Mouse (Mus musculus) thymus, adult 2 months (tissue): ENCODE data around the gene Wbp1l. TPM values are rescaled to one million over a fixed set of nuclear protein-coding genes. Genes with fewer than 3 reads are reported as not detected.

Experiments used
- DNase-seq: peaks from one replicate; pipeline ENCODE4 v3.0.0; 2021
- H3K27ac ChIP-seq: fragments of 200-500 bp; 2 replicates; pipeline ENCODE4 v1.5.1; 2012; ENCODE audit warnings: low read length, control low read depth; ENCODE audit not compliant: control insufficient read depth, insufficient read depth
- H3K27me3 ChIP-seq: fragments of 200-500 bp; 2 replicates; pipeline ENCODE4 v1.6.1; 2012; ENCODE audit warnings: mild to moderate bottlenecking, low read length, moderate library complexity, mixed read lengths; ENCODE audit not compliant: control insufficient read depth, insufficient read depth
- H3K36me3 ChIP-seq: fragments of 200-500 bp; 2 replicates; pipeline ENCODE4 v1.6.1; 2012; ENCODE audit warnings: mild to moderate bottlenecking, low read length, moderate library complexity; ENCODE audit not compliant: control insufficient read depth, insufficient read depth
- H3K4me1 ChIP-seq: fragments of 200-500 bp; replicated peaks from 2 replicates; pipeline ENCODE4 v1.6.1; 2012; ENCODE audit warnings: low read length; ENCODE audit not compliant: control insufficient read depth, insufficient read depth
- H3K4me3 ChIP-seq: fragments of 200-500 bp; 2 replicates; pipeline ENCODE4 v1.5.1; 2012; ENCODE audit warnings: mild to moderate bottlenecking, low read length, control low read depth, moderate library complexity; ENCODE audit not compliant: control insufficient read depth, insufficient read depth
- CTCF ChIP-seq: fragments of 200-500 bp; IDR thresholded peaks from 2 replicates; pipeline ENCODE4 v1.5.1; 2012; ENCODE audit warnings: mild to moderate bottlenecking, control low read depth, low read length, moderate library complexity, borderline replicate concordance; ENCODE audit not compliant: control insufficient read depth, poor library complexity, insufficient read depth; ENCODE audit errors: extremely low read depth
- POLR2A ChIP-seq: fragments of 200-500 bp; IDR thresholded peaks from 2 replicates; pipeline ENCODE4 v1.6.1; 2012; ENCODE audit warnings: mild to moderate bottlenecking, low read length, control low read depth, moderate library complexity; ENCODE audit not compliant: control insufficient read depth, poor library complexity, insufficient read depth; ENCODE audit errors: extremely low read depth
- WGBS: fragments of 180-500 bp; shearing (Covaris S2); methylation state at CpG from one replicate; pipeline ENCODE4 v1.1.7; 2018; 5-methylcytosine and 5-hydroxymethylcytosine counted together
- polyA plus RNA-seq: library from polyadenylated mRNA; depleted of rRNA; stranded (reverse); fragments of >200 nt; gene quantifications from 2 replicates; pipeline ENCODE4 v1.2.3, GENCODE M21; 2012

Gene Wbp1l
- polyA plus RNA-seq, 1 experiment = 77.0 TPM

DNA sequence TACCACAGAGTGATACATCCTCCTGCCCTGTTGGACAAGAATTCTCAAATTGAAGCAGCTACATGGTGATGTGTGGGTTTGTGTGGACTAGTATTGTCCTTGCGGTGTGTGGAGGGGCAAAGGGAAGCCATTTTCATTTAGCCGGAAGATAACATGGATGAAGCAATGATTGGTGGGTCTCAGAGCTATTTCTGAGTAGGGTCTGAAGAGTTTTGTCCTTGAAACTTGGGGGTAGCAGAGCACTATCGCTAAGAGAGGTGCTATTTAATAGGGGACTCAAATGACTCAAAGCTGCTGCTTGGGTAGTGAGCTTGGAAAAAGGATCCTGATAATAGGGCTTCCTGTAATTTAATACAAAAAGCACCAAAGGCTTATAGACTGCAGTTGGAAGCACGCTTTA is 697 bp upstream of the Wbp1l start:
- no peak for TF ChIP-seq CTCF
- TF ChIP-seq POLR2A = no peak
- Histone ChIP-seq H3K27ac (no peak overlapping the region), H3K27me3 (no peaks in the 10 kb centered on the region), H3K4me3 (no peak overlapping the region), H3K36me3 (no peaks in the 10 kb centered on the region), H3K4me1 (peaks cover 11% of the 10 kb centered on the region)
- DNase-seq = no peak
- WGBS = 96% methylated on average over 4 of the region's 4 CpGs

DNA sequence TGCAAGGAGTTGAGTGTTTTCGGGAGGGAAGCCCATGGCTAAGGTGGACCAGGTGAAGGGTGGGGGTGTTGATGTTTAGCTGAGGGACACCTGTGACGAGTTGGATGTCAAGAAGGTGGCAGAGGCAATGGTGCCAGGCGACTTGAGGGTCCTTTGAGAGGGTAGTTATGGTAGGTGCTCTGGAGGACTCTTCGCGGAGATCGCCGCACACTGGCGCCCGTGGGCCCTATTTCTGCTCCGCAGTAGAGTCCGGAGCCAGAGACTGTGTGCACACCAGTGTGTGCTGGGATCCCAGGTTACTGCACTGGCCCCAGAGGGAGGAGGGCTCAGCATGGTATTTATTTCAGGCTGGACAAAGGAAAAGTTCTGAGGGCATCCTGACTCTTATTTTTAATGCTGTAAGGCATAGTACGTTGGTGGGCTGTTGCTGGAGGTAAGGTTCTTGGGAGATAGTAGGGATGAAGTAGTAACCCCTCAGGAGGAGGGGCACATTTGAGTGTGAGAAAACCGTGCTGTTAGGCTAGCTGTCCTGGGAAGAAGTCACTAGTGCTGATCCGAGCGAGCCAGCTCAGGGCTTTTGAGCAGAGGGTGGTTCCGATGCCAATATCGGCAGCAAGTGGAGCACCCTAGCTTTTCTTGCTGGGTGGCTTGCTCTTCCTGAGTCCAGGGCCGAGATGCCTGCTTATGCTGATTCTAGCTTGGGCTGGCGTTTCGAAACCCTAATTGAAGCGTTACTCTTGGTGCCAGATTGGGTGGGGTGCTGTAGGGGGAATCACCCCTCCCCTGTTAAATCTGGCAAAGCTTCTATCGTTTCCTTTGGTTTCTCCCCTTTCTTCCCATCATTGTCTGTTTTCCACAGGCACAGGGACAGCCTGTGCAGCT is 732 bp downstream of the Wbp1l start:
- H3K4me1 ChIP-seq = peaks cover 11% of the 10 kb centered on the region
- no peaks in the 10 kb centered on the region for H3K36me3 ChIP-seq
- no peaks in the 10 kb centered on the region for H3K27me3 ChIP-seq
- 6% methylated on average over 22 of the region's 22 CpGs for WGBS
- H3K27ac ChIP-seq = peak overlapping the region; percentile 27; the same call in 1 of the 2 replicates
- peak overlapping the region; percentile 67 for H3K4me3 ChIP-seq
- TF ChIP-seq CTCF (no peak), POLR2A (no peak)
- DNase-seq = no peak

- no peaks in the 10 kb centered on the region for H3K36me3 ChIP-seq
- DNase-seq = no peak
- peaks cover 11% of the 10 kb centered on the region for H3K4me1 ChIP-seq
- H3K27me3 ChIP-seq = no peaks in the 10 kb centered on the region
- 77% methylated on average over 4 of the region's 4 CpGs for WGBS
- no peak overlapping the region for H3K27ac ChIP-seq
- H3K4me3 ChIP-seq = no peak overlapping the region
- TF ChIP-seq POLR2A (no peak), CTCF (no peak)
Measured at GRCm38 (mm10) chr19:46600371-46600770, 1.5 kb downstream of the Wbp1l start.

DNA sequence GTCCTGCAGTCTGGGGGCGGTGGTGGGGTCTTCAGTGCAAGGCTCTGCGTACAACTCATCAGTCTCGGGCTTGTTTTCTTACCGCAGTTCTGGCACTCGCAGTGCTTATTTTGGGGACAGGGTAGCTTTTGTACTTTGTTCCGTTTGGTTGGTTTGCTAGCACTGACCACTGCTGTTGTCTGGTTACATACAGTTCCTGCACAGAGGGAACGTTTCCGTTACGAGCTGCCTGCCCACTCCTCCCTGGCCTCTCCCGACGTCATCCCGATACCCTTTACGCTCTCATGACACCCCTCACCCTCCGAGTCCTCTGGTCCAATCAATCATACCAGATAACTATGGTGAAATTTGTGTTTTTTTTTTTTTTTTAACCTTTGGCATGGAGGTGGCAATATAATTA is 2.6 kb downstream of the Wbp1l start:
- no peak for DNase-seq
- Histone ChIP-seq H3K4me1 (peaks cover 16% of the 10 kb centered on the region), H3K4me3 (no peak overlapping the region), H3K36me3 (no peaks in the 10 kb centered on the region), H3K27me3 (no peaks in the 10 kb centered on the region), H3K27ac (no peak overlapping the region)
- WGBS = 88% methylated on average over 14 of the region's 14 CpGs
- TF ChIP-seq POLR2A (no peak), CTCF (no peak)

DNA sequence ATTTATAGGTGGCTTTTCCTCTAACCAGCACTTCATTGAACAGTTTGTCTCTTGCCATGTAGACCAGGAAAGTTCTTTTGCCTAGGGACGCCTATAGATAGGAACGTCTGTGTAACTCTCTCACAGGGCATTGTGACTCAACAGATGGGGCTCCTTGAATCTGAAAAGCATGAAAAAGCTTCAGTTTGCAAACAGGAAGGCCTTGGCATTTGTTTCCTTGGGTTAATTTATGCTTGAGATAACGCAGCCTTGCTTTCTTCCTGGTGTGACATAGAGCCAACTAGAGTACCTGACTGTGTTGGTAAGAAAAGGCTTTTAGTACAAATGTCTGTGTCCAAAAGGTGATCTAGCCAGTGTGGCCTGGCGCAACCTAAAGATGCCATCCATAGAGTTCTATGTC is 3.5 kb downstream of the Wbp1l start:
- DNase-seq = no peak
- no peak overlapping the region for H3K27ac ChIP-seq
- H3K36me3 ChIP-seq = no peaks in the 10 kb centered on the region
- no peak overlapping the region for H3K4me3 ChIP-seq
- TF ChIP-seq CTCF (no peak), POLR2A (no peak)
- WGBS = 81% methylated on average over 4 of the region's 4 CpGs
- H3K27me3 ChIP-seq = no peaks in the 10 kb centered on the region
- H3K4me1 ChIP-seq = peaks cover 25% of the 10 kb centered on the region

DNA sequence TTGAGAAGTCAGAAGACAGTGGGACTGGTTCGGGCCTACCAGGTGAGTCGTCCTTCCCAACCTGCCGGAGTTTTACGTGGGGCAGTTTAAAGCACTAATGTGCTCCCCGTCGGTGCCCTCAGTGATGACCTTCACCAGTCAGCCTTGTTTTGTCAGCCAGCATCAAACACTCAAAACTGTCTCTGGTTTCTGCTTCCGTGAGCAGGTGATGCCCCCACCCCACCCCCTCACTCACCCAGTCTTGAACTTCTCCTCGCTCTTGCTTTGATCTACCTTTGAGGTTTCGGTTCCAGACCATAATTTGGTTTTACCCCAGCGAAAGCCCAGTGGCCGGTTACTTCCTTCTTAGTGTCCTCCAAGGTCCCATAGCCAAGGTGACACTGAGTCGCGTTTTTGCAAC is 7.8 kb downstream of the Wbp1l start:
- Histone ChIP-seq H3K27me3 (no peaks in the 10 kb centered on the region), H3K36me3 (peaks cover 9% of the 10 kb centered on the region; the same call in 1 of the 2 replicates), H3K4me3 (no peak overlapping the region), H3K27ac (peak overlapping the region; percentile 10; the same call in 1 of the 2 replicates), H3K4me1 (peaks cover 20% of the 10 kb centered on the region)
- 28% methylated on average over 13 of the region's 13 CpGs for WGBS
- DNase-seq = no peak
- TF ChIP-seq POLR2A = no peak
- no peak for TF ChIP-seq CTCF

- no peak overlapping the region for H3K4me3 ChIP-seq
- H3K4me1 ChIP-seq = peaks cover 22% of the 10 kb centered on the region
- 28% methylated on average over 7 of the region's 7 CpGs for WGBS
- peak; percentile 48 for DNase-seq
- no peaks in the 10 kb centered on the region for H3K27me3 ChIP-seq
- peak overlapping the region; percentile 10; the same call in 1 of the 2 replicates for H3K27ac ChIP-seq
- TF ChIP-seq CTCF (no peak), POLR2A (no peak)
- peaks cover 9% of the 10 kb centered on the region; the same call in 1 of the 2 replicates for H3K36me3 ChIP-seq
Measured at GRCm38 (mm10) chr19:46607424-46607823, 8.5 kb downstream of the Wbp1l start.
